Mouse (Mus musculus) ovary, postnatal 10 days (tissue): ENCODE measurements at regions not wholly inside any gene's neighbourhood (a gene's known extent, or its start where the extent isn't known, plus 50 kb on each side); places are given as distances from the start of the nearest gene placed in this dataset.

ENCODE experiments used
- DNase-seq: peaks from one replicate; pipeline ENCODE4 v3.0.0; 2022; ENCODE audit warnings: low spot score

- no peak for DNase-seq
These were observed 260.5 kb downstream of the Ptpru start for GRCm38 (mm10) chr4:131577571-131577970.

- DNase-seq: no peak
These were observed 252.1 kb downstream of the Ptpru start for GRCm38 (mm10) chr4:131585946-131586345.

- DNase-seq: no peak
These were observed 250.6 kb downstream of the Ptpru start for GRCm38 (mm10) chr4:131587536-131587935.

- no peak for DNase-seq
These were observed 248.0 kb downstream of the Ptpru start for GRCm38 (mm10) chr4:131590136-131590535.

- no peak for DNase-seq
These were observed 246.6 kb downstream of the Ptpru start for GRCm38 (mm10) chr4:131591456-131591855.

- DNase-seq: no peak
These were observed 240.1 kb downstream of the Ptpru start for GRCm38 (mm10) chr4:131597996-131598395.

- DNase-seq: no peak
These were observed 223.7 kb downstream of the Ptpru start for GRCm38 (mm10) chr4:131614434-131614833.

GRCm38 (mm10) chr4:131615587-131615986, 222.5 kb downstream of the Ptpru start:
- no peak for DNase-seq

GRCm38 (mm10) chr4:131638105-131638504, 200.0 kb downstream of the Ptpru start:
- DNase-seq: no peak

- no peak for DNase-seq
These were observed 182.1 kb downstream of the Ptpru start for GRCm38 (mm10) chr4:131656034-131656433.

GRCm38 (mm10) chr4:131657922-131658321, 180.2 kb downstream of the Ptpru start:
- DNase-seq: no peak

GRCm38 (mm10) chr4:131660931-131661330, 177.2 kb downstream of the Ptpru start:
- DNase-seq: no peak

- DNase-seq: no peak
These were observed 166.1 kb downstream of the Ptpru start for GRCm38 (mm10) chr4:131671784-131672515.

GRCm38 (mm10) chr4:131677966-131678365, 160.1 kb downstream of the Ptpru start:
- DNase-seq: no peak

GRCm38 (mm10) chr4:131683176-131683575, 154.9 kb downstream of the Ptpru start:
- no peak for DNase-seq

GRCm38 (mm10) chr4:131685544-131685943, 152.5 kb downstream of the Ptpru start:
- no peak for DNase-seq

- DNase-seq: no peak
These were observed 143.9 kb downstream of the Ptpru start for GRCm38 (mm10) chr4:131694232-131694631.

GRCm38 (mm10) chr4:131695941-131696912, 141.9 kb downstream of the Ptpru start:
- DNase-seq: no peak
